Comparison of ENCODE assay signal across 15 mouse cellular contexts in genomic region chr4:124052387-124052786, GRCm38 (mm10).
DNase-seq lines count a peak whose midpoint lies in the region; ATAC-seq lines count a peak whose summit lies in the region.
"Had no signal": no experiment of that assay in that cellular context is flagged by ENCODE, and none has a peak within 500 bp of the region (broad histone marks: within the 10 kb centered on the region; RNA-seq: fewer than 3 reads in every experiment).

No protein-coding gene starts in this region.

- peaks cover 18% of the 10 kb centered on the region for H3K4me1 ChIP-seq in forebrain, embryonic 16.5 days (replicated peaks; ENCODE audit: control insufficient read depth, insufficient read depth, low read length)
- H3K4me1 ChIP-seq in forebrain, embryonic 11.5 days (replicated peaks; ENCODE audit: control insufficient read depth, insufficient read depth, low read length): peaks cover 9% of the 10 kb centered on the region
- peaks cover 16% of the 10 kb centered on the region for H3K4me1 ChIP-seq in liver, embryonic 13.5 days (replicated peaks)
- H3K4me1 ChIP-seq: heart, embryonic 13.5 days; megakaryocyte, embryonic 14.5 days had no signal

- no peaks in the 10 kb centered on the region for H3K27me3 ChIP-seq in forebrain, embryonic 16.5 days (replicated peaks; ENCODE audit: control insufficient read depth, insufficient read depth, low read length)
- no peaks in the 10 kb centered on the region for H3K27me3 ChIP-seq in forebrain, embryonic 11.5 days (ENCODE audit: control insufficient read depth, insufficient read depth, low read length)
- H3K27me3 ChIP-seq in liver, embryonic 13.5 days: no peaks in the 10 kb centered on the region
- H3K27me3 ChIP-seq: heart, embryonic 13.5 days; hindbrain, embryonic 12.5 days; megakaryocyte, embryonic 14.5 days had no signal

- H3K9ac ChIP-seq in forebrain, embryonic 16.5 days (replicated peaks; ENCODE audit: low read depth, low read length): no peak overlapping the region
- H3K9ac ChIP-seq in forebrain, embryonic 11.5 days (ENCODE audit: low read length): no peak overlapping the region
- H3K9ac ChIP-seq in liver, embryonic 13.5 days: no peak overlapping the region
- H3K9ac ChIP-seq: heart, embryonic 13.5 days; hindbrain, embryonic 12.5 days had no signal

- no peaks in the 10 kb centered on the region for H3K9me3 ChIP-seq in forebrain, embryonic 16.5 days (ENCODE audit: control insufficient read depth, low read length)
- H3K9me3 ChIP-seq in forebrain, embryonic 11.5 days (ENCODE audit: control insufficient read depth, low read length): no peaks in the 10 kb centered on the region
- H3K9me3 ChIP-seq in liver, embryonic 13.5 days (replicated peaks): no peaks in the 10 kb centered on the region; the same call in 1 of the 2 replicates
- H3K9me3 ChIP-seq: heart, embryonic 13.5 days; hindbrain, embryonic 12.5 days had no signal

- DNase-seq in forebrain, embryonic 11.5 days (ENCODE audit: low spot score): no peak
- no peak for DNase-seq in liver, embryonic 13.5 days
- DNase-seq in liver: no peak
- DNase-seq in layer of hippocampus, adult 9-11 months: peak; percentile 12
- DNase-seq in right cerebral cortex, postnatal 36 days (ENCODE audit: low spot score in 2 of 2): peak; percentile 4 to 6
- DNase-seq: embryo, embryonic 11 days; gastrocnemius, adult 2 months; thymus, postnatal 36 days had no signal

- no peaks in the 10 kb centered on the region for H3K36me3 ChIP-seq in forebrain, embryonic 16.5 days (ENCODE audit: control insufficient read depth, insufficient read depth)
- no peaks in the 10 kb centered on the region for H3K36me3 ChIP-seq in forebrain, embryonic 11.5 days (ENCODE audit: control insufficient read depth, insufficient read depth, low read length)
- no peaks in the 10 kb centered on the region for H3K36me3 ChIP-seq in liver, embryonic 13.5 days
- H3K36me3 ChIP-seq: heart, embryonic 13.5 days; hindbrain, embryonic 12.5 days had no signal

- H3K27ac ChIP-seq in forebrain, embryonic 16.5 days (ENCODE audit: low read length): no peak overlapping the region; the same call in 1 of the 2 replicates
- no peak overlapping the region for H3K27ac ChIP-seq in forebrain, embryonic 11.5 days (ENCODE audit: low read depth, low read length)
- peak overlapping the region; percentile 70 for H3K27ac ChIP-seq in liver, embryonic 13.5 days
- H3K27ac ChIP-seq: gastrocnemius, adult 2 months; heart, embryonic 13.5 days; hindbrain, embryonic 12.5 days; left cerebral cortex, adult 2 months had no signal

- ATAC-seq in forebrain, embryonic 16.5 days: peak; percentile 31; the same call in 1 of the 2 replicates
- no peak for ATAC-seq in forebrain, embryonic 11.5 days (replicated peaks; ENCODE audit: low FRiP score)
- no peak for ATAC-seq in liver, embryonic 13.5 days (ENCODE audit: low read depth)
- ATAC-seq in monocyte, adult 5-6 weeks (replicated peaks; ENCODE audit: insufficient number of reproducible peaks, low FRiP score, low TSS enrichment, poor library complexity, severe bottlenecking): no peak
- ATAC-seq in granulocyte monocyte progenitor cell, adult 5-6 weeks (replicated peaks; ENCODE audit: poor library complexity, severe bottlenecking): no peak

- WGBS in forebrain, embryonic 16.5 days: 50% methylated on average over 2 of the region's 2 CpGs
- 78% methylated on average over 2 of the region's 2 CpGs for WGBS in forebrain, embryonic 11.5 days
- WGBS in liver, embryonic 13.5 days (ENCODE audit: insufficient replicate concordance): 60% methylated on average over 2 of the region's 2 CpGs

- H3K4me3 ChIP-seq in forebrain, embryonic 16.5 days (replicated peaks; ENCODE audit: low read length): no peak overlapping the region
- H3K4me3 ChIP-seq in forebrain, embryonic 11.5 days (ENCODE audit: low read depth, low read length): no peak overlapping the region
- no peak overlapping the region for H3K4me3 ChIP-seq in liver, embryonic 13.5 days (replicated peaks)
- H3K4me3 ChIP-seq: gastrocnemius, adult 2 months; heart, embryonic 13.5 days; hindbrain, embryonic 12.5 days; left cerebral cortex, adult 2 months; megakaryocyte, embryonic 14.5 days had no signal

- no peak overlapping the region for H3K4me2 ChIP-seq in forebrain, embryonic 16.5 days (ENCODE audit: low read length)
- H3K4me2 ChIP-seq in forebrain, embryonic 11.5 days (ENCODE audit: low read depth, low read length, severe bottlenecking): no peak overlapping the region
- H3K4me2 ChIP-seq in liver, embryonic 13.5 days: no peak overlapping the region
- H3K4me2 ChIP-seq: heart, embryonic 13.5 days; hindbrain, embryonic 12.5 days had no signal

Comparison
In these comparisons a context has a peak if more than half of its experiments do, and no peak if none do; other contexts are left out.
1. DNase-seq: peak in layer of hippocampus, adult 9-11 months (single experiment) and right cerebral cortex, postnatal 36 days (2 of 2); none in forebrain, embryonic 11.5 days (single experiment), liver, embryonic 13.5 days (single experiment) and liver (single experiment).